Mouse (Mus musculus) Muller cell, postnatal 12 days (primary cell): ENCODE results near the gene 4933400A11Rik.

Experiments
- DNase-seq: peaks from one replicate; pipeline ENCODE4 v3.0.0-alpha.2; 2015; ENCODE audit errors: inconsistent ontology term

Gene 4933400A11Rik

DNA sequence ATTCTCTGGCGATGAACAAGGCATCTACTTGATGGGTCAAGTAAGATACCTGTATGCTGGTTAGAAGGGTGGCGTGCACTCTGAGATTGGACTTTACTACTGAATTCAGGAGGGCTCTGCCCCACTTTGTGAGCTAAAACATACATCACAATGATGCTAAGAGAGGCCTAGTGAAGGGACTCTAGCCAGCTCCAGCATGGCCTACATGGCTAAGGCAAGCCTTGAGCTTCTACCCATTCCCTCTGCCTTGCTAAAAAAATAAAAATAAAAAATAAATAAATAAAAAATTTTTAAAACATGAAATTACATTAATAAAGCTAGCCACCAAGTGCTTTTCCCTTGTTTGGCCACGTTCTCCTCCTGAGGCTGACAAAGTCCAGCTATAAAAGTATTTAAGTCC is at the start of gene 4933400A11Rik:
TSS of gene 4933400A11Rik (minus strand) at position 101 of the 400 bp plus-strand sequence.
- no peak for DNase-seq

GRCm38 (mm10) chrX:169828136-169828535 is 48.7 kb upstream of the 4933400A11Rik start:
- no peak for DNase-seq

- DNase-seq, result no peak
Measured at GRCm38 (mm10) chrX:169827720-169828119, 48.3 kb upstream of the 4933400A11Rik start.

- DNase-seq, result no peak
Measured at GRCm38 (mm10) chrX:169826947-169827346, 47.5 kb upstream of the 4933400A11Rik start.

DNA sequence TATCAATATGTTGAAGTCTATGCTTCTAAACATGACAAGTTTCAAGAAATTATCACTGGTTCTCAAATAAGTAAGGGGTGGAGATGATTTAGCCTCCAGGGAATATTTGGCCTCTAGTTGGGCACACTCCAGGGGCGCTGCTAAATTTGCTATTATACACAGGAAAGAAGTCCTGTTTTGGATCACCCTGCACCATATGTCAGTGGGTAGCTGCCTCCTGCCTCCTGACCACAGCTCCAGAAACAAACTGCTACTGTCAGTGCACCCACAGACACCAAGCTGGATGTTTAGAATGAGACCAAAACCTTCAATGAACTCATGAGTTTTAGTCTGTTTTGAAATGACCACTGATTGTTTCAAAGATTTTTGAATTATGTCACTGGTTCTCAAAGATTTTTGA is 34.2 kb upstream of the 4933400A11Rik start:
- DNase-seq, result no peak

DNA sequence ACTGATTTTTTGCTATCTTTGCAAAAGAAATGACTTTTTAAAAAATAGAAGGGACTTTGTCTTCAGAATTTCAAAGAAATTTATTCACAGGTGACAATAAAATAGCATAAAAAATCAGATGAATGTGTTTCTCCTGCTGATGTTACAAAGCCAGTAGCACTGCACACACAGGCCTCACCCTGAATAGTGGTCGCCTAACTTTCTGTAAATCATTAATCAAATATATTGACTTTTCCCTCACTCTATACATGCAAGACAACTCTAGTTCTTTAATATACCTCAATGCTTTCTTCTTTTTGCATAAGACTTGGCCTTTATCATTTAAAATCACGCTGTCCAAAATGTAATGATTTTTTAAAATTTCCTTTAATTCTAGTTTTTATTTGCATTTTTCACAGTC is 32.3 kb upstream of the 4933400A11Rik start:
- no peak for DNase-seq

GRCm38 (mm10) chrX:169811318-169811717 is 31.9 kb upstream of the 4933400A11Rik start:
- no peak for DNase-seq

GRCm38 (mm10) chrX:169807744-169808143 is 28.3 kb upstream of the 4933400A11Rik start:
- DNase-seq, result no peak

GRCm38 (mm10) chrX:169805791-169806190 is 26.4 kb upstream of the 4933400A11Rik start:
- peak; percentile 22 for DNase-seq

DNA sequence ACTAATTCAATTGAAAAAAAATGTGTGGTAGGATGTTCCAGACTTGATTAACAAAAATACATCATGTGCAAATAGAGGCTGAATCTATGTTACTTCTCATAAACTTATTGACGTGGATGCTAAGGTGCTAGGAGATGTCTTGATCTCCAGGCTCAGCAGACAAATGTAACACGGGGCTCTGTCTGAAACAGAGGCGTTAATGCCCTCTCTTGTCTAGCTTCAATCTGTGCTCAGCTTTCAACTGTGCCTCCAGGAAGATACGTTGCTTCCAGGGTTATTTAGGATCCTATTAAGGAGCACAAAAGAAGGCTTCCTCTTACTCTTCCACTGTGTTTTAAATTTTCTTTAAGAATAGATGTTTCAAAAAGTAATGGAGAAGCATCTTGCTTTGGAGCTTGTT is 20.8 kb upstream of the 4933400A11Rik start:
- DNase-seq, result no peak

DNA sequence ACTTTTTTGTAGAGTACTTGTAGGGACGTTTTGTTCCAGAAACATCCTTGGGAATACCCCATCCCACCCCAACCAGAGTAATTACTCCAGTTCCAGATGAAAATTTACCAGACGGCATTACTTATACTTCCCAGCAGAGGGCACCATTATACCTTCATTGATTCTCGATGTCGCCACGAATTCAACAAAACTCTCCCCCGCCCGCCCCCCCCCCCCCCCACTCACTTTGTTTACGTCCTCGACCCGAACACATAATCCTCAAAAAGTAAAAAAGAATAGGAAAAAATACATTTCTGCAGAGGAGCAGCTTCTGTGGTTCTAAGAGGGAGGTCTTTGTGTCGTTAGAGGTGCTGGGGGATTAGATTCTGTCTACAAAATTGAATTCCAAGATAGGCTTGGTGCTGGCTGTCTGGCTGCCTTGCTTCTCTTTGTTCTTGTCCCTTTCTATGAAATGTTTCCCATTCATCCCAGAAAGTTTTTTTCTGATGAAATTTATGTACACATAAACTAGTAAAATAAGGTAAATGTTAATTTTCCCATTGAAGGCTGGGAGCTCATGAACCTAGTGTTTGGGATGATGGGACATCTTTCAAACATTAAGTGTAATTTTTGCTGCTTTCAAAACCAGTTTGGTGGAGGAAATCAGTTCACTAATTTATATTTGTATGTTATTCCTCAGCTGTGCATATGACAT is 19.7 kb upstream of the 4933400A11Rik start:
- peak; percentile 34 for DNase-seq

- no peak for DNase-seq
Measured at GRCm38 (mm10) chrX:169797148-169797547, 17.7 kb upstream of the 4933400A11Rik start.

GRCm38 (mm10) chrX:169794831-169795311 is 15.4 kb upstream of the 4933400A11Rik start:
- DNase-seq, result peak; percentile 83

DNA sequence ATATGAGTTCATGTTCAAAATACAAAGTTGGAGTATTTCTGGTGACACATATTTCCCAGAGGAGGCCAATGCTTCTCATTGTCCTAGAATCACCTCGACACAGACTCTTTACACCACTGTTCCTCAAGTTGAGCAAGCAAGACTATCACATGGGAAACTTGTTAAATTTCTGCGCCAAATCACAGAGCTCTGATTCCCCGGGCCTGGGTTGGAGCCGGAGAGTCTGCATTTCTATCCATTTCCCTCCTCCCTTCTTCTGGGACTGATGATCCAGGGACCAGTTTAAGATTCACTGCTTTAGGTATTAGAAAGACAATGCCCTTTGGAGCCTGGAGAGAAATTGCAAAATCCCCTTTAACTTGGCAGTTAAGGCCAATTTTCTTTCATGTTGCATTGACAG is 15.0 kb upstream of the 4933400A11Rik start:
- no peak for DNase-seq

DNA sequence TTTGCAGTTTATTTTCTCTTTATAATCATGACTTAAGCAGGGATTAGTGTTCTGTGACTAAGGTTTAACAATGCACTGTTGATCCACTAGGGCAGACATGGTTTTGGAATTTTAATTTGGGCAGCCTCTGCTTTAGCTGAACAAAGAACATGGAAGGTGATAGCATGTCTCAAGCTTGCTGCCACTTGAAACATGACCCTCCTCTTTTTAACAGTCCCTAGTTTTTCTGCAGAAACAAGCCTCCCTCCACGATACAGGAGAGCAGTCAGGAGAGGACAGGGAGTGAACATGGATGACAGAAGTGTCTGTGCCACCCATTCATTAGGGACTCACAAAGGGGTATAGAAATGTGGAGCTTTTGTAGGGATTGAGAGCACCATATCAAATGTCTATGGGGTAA is 13.4 kb upstream of the 4933400A11Rik start:
- peak; percentile 36 for DNase-seq

DNA sequence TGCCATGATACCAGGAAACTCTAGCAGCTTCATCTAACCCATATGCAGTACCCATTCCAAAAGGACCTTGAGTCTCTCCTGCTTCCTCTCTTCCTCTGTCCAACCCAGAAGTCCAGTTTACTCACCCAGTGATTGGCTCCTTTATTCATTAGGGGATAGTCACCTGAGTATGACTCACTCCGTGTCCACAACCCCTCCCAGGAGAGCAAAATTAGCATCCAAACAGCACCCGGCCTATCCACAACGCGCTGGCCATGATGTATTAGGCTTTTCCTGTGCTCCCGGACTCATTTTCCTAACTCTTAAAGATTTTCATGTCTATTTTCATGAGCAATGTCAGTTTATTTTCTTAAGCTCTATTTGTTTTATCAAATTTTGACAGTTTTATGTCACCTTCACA is 10.3 kb upstream of the 4933400A11Rik start:
- no peak for DNase-seq

- no peak for DNase-seq
Measured at GRCm38 (mm10) chrX:169758001-169758400, 21.4 kb downstream of the 4933400A11Rik start.

- no peak for DNase-seq
Measured at GRCm38 (mm10) chrX:169735387-169735969, 44.0 kb downstream of the 4933400A11Rik start.
